Mouse (Mus musculus): Measurements from ENCODE around the gene 1700057G04Rik. TPM values are rescaled to one million over a fixed set of nuclear protein-coding genes. Genes with fewer than 3 reads are reported as not detected.

Gene 1700057G04Rik
- polyA plus RNA-seq, 1 experiment from 2014 or later: not detected

- no peak for ATAC-seq (ENCODE audit: low FRiP score)
- Histone ChIP-seq H3K9me3 (ENCODE audit: control insufficient read depth, low read length) (no peaks in the 10 kb centered on the region), H3K27me3 (ENCODE audit: control insufficient read depth, insufficient read depth, low read length) (no peaks in the 10 kb centered on the region), H3K4me3 (replicated peaks; ENCODE audit: low read length) (no peak overlapping the region), H3K4me2 (replicated peaks) (no peak overlapping the region), H3K4me1 (replicated peaks; ENCODE audit: control insufficient read depth, insufficient read depth, low read length) (no peaks in the 10 kb centered on the region), H3K27ac (no peak overlapping the region), H3K36me3 (replicated peaks; ENCODE audit: control insufficient read depth, insufficient read depth) (no peaks in the 10 kb centered on the region), H3K9ac (no peak overlapping the region)
- DNase-seq (ENCODE audit: low spot score): no peak
- 88% methylated on average over 5 of the region's 5 CpGs for WGBS
Observed at GRCm38 (mm10) chr9:92402628-92403027, 93.5 kb downstream of the 1700057G04Rik start.

Small RNA genes within 50 kb of the gene (microRNA-seq; reads per million reads assigned to microRNA genes)
- gene Mir6386: not detected

Other genes starting within 250 kb of the 1700057G04Rik start
- 0.35 and 0.48 TPM in 2 replicates for gene Plscr5, start 116.4 kb upstream of the 1700057G04Rik start, polyA plus RNA-seq (2014; fragmentation: Nextera tagmentation; extraction: Ambion mirVana)
- 8.3 and 8.4 TPM in 2 replicates for gene Plscr1, start 59.6 kb upstream of the 1700057G04Rik start, polyA plus RNA-seq (2014; fragmentation: Nextera tagmentation; extraction: Ambion mirVana)
- gene Plscr2, start 33.8 kb upstream of the 1700057G04Rik start, polyA plus RNA-seq (2014; fragmentation: Nextera tagmentation; extraction: Ambion mirVana): 0.61 and 0.71 TPM in 2 replicates
- 2.5 and 3.1 TPM in 2 replicates for gene Plscr4, start 148.0 kb downstream of the 1700057G04Rik start, polyA plus RNA-seq (2014; fragmentation: Nextera tagmentation; extraction: Ambion mirVana)
- gene Plod2, start 232.8 kb downstream of the 1700057G04Rik start, polyA plus RNA-seq (2014; fragmentation: Nextera tagmentation; extraction: Ambion mirVana): 14.9 and 17.2 TPM in 2 replicates